Mouse (Mus musculus) embryo, embryonic 10.5 days (tissue): Measurements from ENCODE around the gene Omt2a.
A peak's percentile ranks its signal among the peaks of the same experiment; 100 is the strongest.
"Not testable (repeated sequence)": the region's sequence is repeated elsewhere in the genome, so short reads cannot be mapped to it uniquely, and the experiment has no call there.

Source experiments
- DNase-seq: peaks from one replicate; pipeline ENCODE4 v3.0.0-alpha.2; 2015; ENCODE audit warnings: low spot score

Omt2a gene

DNA sequence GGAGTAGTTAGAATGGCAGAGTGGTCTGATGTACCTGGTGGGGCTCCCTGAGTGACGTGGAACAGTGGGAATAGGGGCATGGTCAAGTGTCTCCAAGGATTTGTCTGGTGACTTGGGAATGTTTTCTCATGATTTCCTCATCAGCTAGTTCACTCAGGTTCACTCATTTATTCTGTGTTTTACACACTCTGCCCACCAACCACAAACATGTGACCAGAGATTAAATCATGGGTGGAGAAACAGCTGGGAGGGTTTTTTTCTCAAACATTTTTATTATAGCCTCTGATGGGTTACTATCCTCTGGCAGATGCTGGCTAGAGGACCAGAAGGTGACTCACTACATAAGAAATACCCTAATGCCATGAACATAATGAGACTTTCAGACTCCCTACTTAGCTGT is 16.4 kb downstream of the Omt2a start:
- no peak for DNase-seq

DNA sequence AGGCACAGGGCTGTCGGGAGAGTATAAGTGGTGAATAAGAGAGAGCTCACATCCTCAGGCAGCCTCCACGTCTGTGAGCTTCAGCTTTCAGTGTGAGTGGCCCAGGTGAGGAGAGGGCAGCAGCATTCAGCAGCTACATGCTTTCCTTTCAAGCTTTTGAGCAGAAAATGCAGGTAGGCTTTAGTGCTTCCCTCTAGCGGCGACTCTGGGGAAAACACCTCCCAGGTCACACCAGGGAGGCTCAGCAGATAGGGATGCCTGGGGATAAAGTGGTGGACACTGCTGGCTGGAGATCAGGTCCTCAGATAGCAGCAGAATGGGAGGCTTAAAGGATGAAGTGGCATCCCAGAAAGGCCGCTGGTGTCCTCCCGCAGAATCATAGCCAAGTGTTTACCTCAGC is 18.5 kb downstream of the Omt2a start:
- peak; percentile 76 for DNase-seq

- not testable (repeated sequence) for DNase-seq
Measured at GRCm38 (mm10) chr9:78294781-78295180, 19.8 kb downstream of the Omt2a start.

- DNase-seq = not testable (repeated sequence)
Measured at GRCm38 (mm10) chr9:78293683-78294082, 20.9 kb downstream of the Omt2a start.

DNA sequence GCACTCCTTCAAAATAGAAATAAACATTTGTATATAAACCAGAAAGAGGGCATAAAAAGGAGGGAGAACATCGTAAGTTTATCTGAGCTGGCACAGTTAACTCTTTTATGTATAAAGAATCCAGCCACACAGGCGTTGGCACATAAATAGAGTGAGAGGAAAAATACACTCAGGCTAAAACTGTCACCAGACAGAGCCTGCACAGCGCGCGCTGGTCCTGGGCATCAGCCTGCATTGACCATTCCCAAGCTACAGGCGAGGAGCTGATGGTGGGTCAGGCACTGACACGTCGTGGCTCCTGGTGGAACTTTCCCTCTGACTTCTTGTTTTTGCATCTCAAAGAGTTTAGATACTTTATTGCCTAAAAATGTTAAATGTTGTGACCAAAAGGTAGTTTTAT is 22.1 kb downstream of the Omt2a start:
- DNase-seq = not testable (repeated sequence)

- not testable (repeated sequence) for DNase-seq
Measured at GRCm38 (mm10) chr9:78289723-78290122, 24.9 kb downstream of the Omt2a start, which contains the start of gene Gm10639. Gm10639 (plus strand) TSS chr9:78289923.

DNA sequence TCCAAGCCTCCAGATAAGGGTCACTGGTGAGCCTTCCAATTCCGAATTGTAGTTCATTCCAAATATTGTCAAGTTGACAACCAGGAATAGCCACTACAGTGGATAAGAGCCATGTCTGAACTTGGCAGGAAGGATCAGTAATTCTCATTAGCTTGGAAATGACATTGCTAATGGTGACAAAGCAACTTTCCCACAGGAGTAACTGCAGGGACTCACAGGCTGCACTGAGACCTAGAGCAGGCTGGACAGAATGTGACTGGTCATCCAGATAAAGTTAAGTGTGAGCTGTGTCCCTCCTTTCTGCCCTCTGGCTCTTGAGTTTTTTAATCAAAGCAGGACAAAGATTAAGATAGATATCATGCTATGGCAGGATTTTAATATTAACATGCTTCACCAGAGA is 25.5 kb downstream of the Omt2a start:
- not testable (repeated sequence) for DNase-seq

DNA sequence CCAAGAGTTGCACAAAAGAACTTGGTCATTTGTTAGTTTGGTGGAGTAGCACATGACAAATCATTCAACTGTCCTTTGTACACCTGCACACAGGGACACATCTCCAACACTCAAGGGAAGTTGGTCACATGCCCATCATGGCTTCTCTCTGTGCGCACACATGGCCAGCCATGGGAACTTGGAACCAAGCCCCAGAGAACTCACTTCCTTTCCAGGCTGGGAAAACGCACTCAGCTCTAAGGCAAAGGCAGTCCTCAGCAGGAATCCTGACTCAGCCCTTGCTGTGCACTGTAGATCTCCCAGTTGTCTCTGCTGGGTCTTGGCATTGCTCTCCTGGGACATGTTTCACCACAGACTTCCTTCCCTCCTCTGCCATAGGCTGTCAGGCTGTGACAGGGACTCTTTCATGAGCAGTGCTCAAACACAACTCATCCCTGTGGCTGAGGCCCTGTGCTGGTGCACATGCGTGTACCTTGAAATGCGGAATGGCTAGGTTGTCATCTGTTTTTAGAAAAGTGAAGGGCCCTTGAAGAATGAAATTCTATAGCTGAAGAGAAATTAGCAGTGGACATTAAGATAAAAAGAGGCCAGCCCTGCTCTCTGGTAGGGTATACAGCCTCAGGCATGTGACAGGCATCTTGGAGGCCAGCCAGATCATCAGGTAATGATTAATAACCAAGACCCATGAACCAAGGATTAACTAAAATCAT is 32.4 kb downstream of the Omt2a start:
- DNase-seq = not testable (repeated sequence)

DNA sequence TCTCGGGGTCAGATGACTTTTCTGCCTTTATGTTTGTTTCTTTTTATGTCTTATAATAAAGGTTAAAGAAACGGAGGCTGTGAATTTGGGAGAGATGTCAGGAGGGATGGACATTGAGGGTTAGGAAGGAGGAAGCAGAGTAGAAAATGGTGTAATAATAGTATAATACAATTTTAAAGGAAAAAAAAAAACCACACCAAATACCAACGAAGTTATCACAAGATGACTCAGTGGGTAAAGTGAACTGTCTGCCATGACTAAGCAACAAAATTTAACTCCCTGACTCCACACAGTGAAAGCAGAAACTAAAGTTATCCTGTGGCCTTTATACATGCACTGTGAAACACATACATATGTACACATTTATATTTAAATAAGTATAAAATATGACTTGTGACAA is 43.7 kb downstream of the Omt2a start:
- DNase-seq = not testable (repeated sequence)
